In the genomic region with DNA sequence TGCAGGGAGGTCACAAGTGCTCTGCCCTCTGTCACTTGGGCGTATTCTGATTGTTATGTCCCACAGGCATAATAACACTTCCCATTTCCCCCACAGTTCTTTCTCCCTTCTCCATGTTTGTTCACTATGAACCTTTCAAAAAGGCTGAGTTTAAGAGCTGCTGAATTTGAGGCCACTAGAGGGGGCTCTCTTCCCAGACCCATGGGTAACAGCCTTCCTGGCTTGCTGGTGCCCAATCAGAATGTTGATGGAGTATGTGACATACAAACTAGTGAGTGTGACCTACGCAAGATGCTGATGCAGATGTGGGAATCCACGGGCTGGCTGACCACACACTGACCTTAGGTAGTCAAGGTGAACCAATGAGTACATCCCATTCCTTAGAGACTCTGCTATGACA, we compare ENCODE assay signal across 8 mouse cellular contexts. TPM values are rescaled to one million over a fixed set of nuclear protein-coding genes. Genes with fewer than 3 reads are reported as not detected.
A peak's percentile ranks its signal among the peaks of the same experiment; 100 is the strongest.
DNase-seq lines count a peak whose midpoint lies in the region; ATAC-seq and TF ChIP-seq lines count a peak whose summit lies in the region.
"Had no signal": no experiment of that assay in that cellular context is flagged by ENCODE, and none has a peak within 500 bp of the region (broad histone marks: within the 10 kb centered on the region; RNA-seq: fewer than 3 reads in every experiment).

No protein-coding gene starts in this region.

- no peaks in the 10 kb centered on the region for H3K4me1 ChIP-seq in hindbrain, embryonic 11.5 days (replicated peaks; ENCODE audit: control insufficient read depth, insufficient read depth, low read length)
- H3K4me1 ChIP-seq in hindbrain, embryonic 14.5 days (replicated peaks; ENCODE audit: control insufficient read depth, insufficient read depth, low read length), result no peaks in the 10 kb centered on the region
- no peaks in the 10 kb centered on the region for H3K4me1 ChIP-seq in ES-E14 (ENCODE audit: control insufficient read depth in 2 of 2, insufficient read depth in 2 of 2, low read length in 2 of 2, poor library complexity in 1 of 2)
- no peaks in the 10 kb centered on the region for H3K4me1 ChIP-seq in lung, embryonic 14.5 days (ENCODE audit: insufficient read depth)
- no peaks in the 10 kb centered on the region for H3K4me1 ChIP-seq in forebrain, embryonic 10.5 days
- H3K4me1 ChIP-seq: midbrain, embryonic 12.5 days had no signal

- WGBS in hindbrain, embryonic 11.5 days, result 93% methylated on average over 3 of the region's 3 CpGs
- WGBS in hindbrain, embryonic 14.5 days, result 95% methylated on average over 3 of the region's 3 CpGs
- WGBS in lung, embryonic 14.5 days, result 77% methylated on average over 3 of the region's 3 CpGs
- 92% methylated on average over 3 of the region's 3 CpGs for WGBS in forebrain, embryonic 10.5 days

- peak; percentile 21 for DNase-seq in hindbrain, embryonic 11.5 days (ENCODE audit: low spot score)
- DNase-seq in hindbrain, embryonic 14.5 days (ENCODE audit: low spot score), result no peak
- peak; percentile 31 to 34 for DNase-seq in B cell, adult 2 months
- peak; percentile 39 for DNase-seq in ES-E14 (ENCODE audit: low read depth, low spot score)
- peak; percentile 36 for DNase-seq in lung, embryonic 14.5 days
- DNase-seq in testis, postnatal 10 days (ENCODE audit: low spot score), result no peak
- DNase-seq in forebrain, embryonic 10.5 days (ENCODE audit: extremely low spot score, low spot score), result no peak

- H3K4me2 ChIP-seq in hindbrain, embryonic 11.5 days (replicated peaks; ENCODE audit: low read depth, low read length), result no peak overlapping the region
- no peak overlapping the region for H3K4me2 ChIP-seq in hindbrain, embryonic 14.5 days (replicated peaks)
- H3K4me2 ChIP-seq in lung, embryonic 14.5 days, result no peak overlapping the region
- H3K4me2 ChIP-seq: midbrain, embryonic 12.5 days had no signal

- no peaks in the 10 kb centered on the region for H3K27me3 ChIP-seq in hindbrain, embryonic 11.5 days (ENCODE audit: control insufficient read depth, insufficient read depth, low read length)
- no peaks in the 10 kb centered on the region for H3K27me3 ChIP-seq in hindbrain, embryonic 14.5 days (ENCODE audit: control insufficient read depth, insufficient read depth, low read length)
- no peaks in the 10 kb centered on the region for H3K27me3 ChIP-seq in lung, embryonic 14.5 days (ENCODE audit: insufficient read depth, low read length)
- no peaks in the 10 kb centered on the region for H3K27me3 ChIP-seq in forebrain, embryonic 10.5 days (ENCODE audit: poor library complexity, severe bottlenecking)
- H3K27me3 ChIP-seq: midbrain, embryonic 12.5 days had no signal

- no peak overlapping the region for H3K4me3 ChIP-seq in hindbrain, embryonic 11.5 days (ENCODE audit: low read depth, low read length)
- H3K4me3 ChIP-seq in hindbrain, embryonic 14.5 days (replicated peaks; ENCODE audit: low read length), result no peak overlapping the region
- H3K4me3 ChIP-seq in ES-E14 (ENCODE audit: insufficient read depth in 1 of 2, low read depth in 1 of 2, low read length in 2 of 2, poor library complexity in 1 of 2, severe bottlenecking in 1 of 2), result no peak overlapping the region
- H3K4me3 ChIP-seq in lung, embryonic 14.5 days (ENCODE audit: low read depth, low read length), result no peak overlapping the region
- H3K4me3 ChIP-seq in forebrain, embryonic 10.5 days, result no peak overlapping the region
- H3K4me3 ChIP-seq: midbrain, embryonic 12.5 days had no signal

- H3K9me3 ChIP-seq in hindbrain, embryonic 11.5 days (ENCODE audit: control insufficient read depth, low read length), result no peaks in the 10 kb centered on the region
- no peaks in the 10 kb centered on the region for H3K9me3 ChIP-seq in hindbrain, embryonic 14.5 days (ENCODE audit: control insufficient read depth, low read length)
- no peaks in the 10 kb centered on the region for H3K9me3 ChIP-seq in ES-E14 (ENCODE audit: control insufficient read depth, insufficient read depth, low read depth, low read length)
- no peaks in the 10 kb centered on the region for H3K9me3 ChIP-seq in lung, embryonic 14.5 days (ENCODE audit: low read depth, low read length)
- H3K9me3 ChIP-seq in forebrain, embryonic 10.5 days, result no peaks in the 10 kb centered on the region
- H3K9me3 ChIP-seq: midbrain, embryonic 12.5 days had no signal

- TF ChIP-seq CTCF in lung, embryonic 14.5 days (IDR thresholded peaks at IDR 0.05; ENCODE audit: low read depth), result peak; percentile 53

- no peak for ATAC-seq in hindbrain, embryonic 11.5 days (ENCODE audit: low FRiP score)
- no peak for ATAC-seq in hindbrain, embryonic 14.5 days (ENCODE audit: low FRiP score)
- ATAC-seq in lung, embryonic 14.5 days (ENCODE audit: insufficient read depth), result no peak

- no peak overlapping the region for H3K9ac ChIP-seq in hindbrain, embryonic 11.5 days (ENCODE audit: low read depth, low read length)
- H3K9ac ChIP-seq in hindbrain, embryonic 14.5 days, result no peak overlapping the region
- no peak overlapping the region for H3K9ac ChIP-seq in ES-E14 (ENCODE audit: insufficient read depth, low read depth, low read length, poor library complexity, severe bottlenecking)
- H3K9ac ChIP-seq in lung, embryonic 14.5 days, result no peak overlapping the region
- H3K9ac ChIP-seq: midbrain, embryonic 12.5 days had no signal

- peaks cover 13% of the 10 kb centered on the region for H3K36me3 ChIP-seq in hindbrain, embryonic 11.5 days (ENCODE audit: control insufficient read depth, insufficient read depth, low read length)
- peaks cover 60% of the 10 kb centered on the region for H3K36me3 ChIP-seq in hindbrain, embryonic 14.5 days (replicated peaks; ENCODE audit: control insufficient read depth, insufficient read depth)
- peaks cover 48% of the 10 kb centered on the region for H3K36me3 ChIP-seq in ES-E14 (ENCODE audit: control insufficient read depth, insufficient read depth, low read length, poor library complexity, severe bottlenecking)
- peaks cover 76% of the 10 kb centered on the region for H3K36me3 ChIP-seq in lung, embryonic 14.5 days (ENCODE audit: insufficient read depth)
- H3K36me3 ChIP-seq in forebrain, embryonic 10.5 days (replicated peaks), result peaks cover 77% of the 10 kb centered on the region

- H3K27ac ChIP-seq in hindbrain, embryonic 11.5 days (ENCODE audit: low read depth, low read length), result no peak overlapping the region
- H3K27ac ChIP-seq in hindbrain, embryonic 14.5 days, result no peak overlapping the region
- H3K27ac ChIP-seq in ES-E14 (ENCODE audit: insufficient read depth, low read depth, low read length, poor library complexity, severe bottlenecking), result no peak overlapping the region
- no peak overlapping the region for H3K27ac ChIP-seq in lung, embryonic 14.5 days (ENCODE audit: low read depth)
- H3K27ac ChIP-seq in forebrain, embryonic 10.5 days, result no peak overlapping the region
- H3K27ac ChIP-seq: midbrain, embryonic 12.5 days had no signal

- in situ Hi-C loops in ES-E14 (cut with MboI; ENCODE audit: low sequenced_read_pairs in 2 of 2, unreplicated experiment in 2 of 2), result no loop called here

TF ChIP-seq in ES-E14, 5 proteins besides CTCF, POLR2A, EP300 and RAD21:
- no peak for TF ChIP-seq CHD2 (IDR thresholded peaks at IDR 0.05; ENCODE audit: low read depth, low read length)
- peak; percentile 5; the same call in 1 of the 2 replicates for TF ChIP-seq ZC3H11A (IDR thresholded peaks at IDR 0.05; ENCODE audit: borderline replicate concordance, low read depth, low read length)
- TF ChIP-seq HCFC1 (IDR thresholded peaks at IDR 0.05; ENCODE audit: borderline replicate concordance, insufficient read depth, low read length), result no peak

RNA-seq across cellular contexts. Expression of gene Ccnb2, which starts 12.6 kb away (rescaled TPM):
- 206 and 222 TPM in 2 replicates for polyA plus RNA-seq in hindbrain, embryonic 11.5 days (2014; fragmentation: Nextera tagmentation; extraction: Ambion mirVana)
- 27.9 and 28.1 TPM in 2 replicates for polyA plus RNA-seq in hindbrain, embryonic 14.5 days (2014; fragmentation: Nextera tagmentation; extraction: Ambion mirVana)
- total RNA-seq in ES-E14 (2012; rRNA removed), result 95.0 and 122 TPM in 2 replicates
- polyA plus RNA-seq in lung, embryonic 14.5 days (2014; fragmentation: Nextera tagmentation; extraction: Ambion mirVana), result 247 and 251 TPM in 2 replicates
- 226 and 234 TPM in 2 replicates for polyA plus RNA-seq in forebrain, embryonic 10.5 days (2016; fragmentation: Nextera tagmentation; extraction: Ambion mirVana)

Comparison
In these comparisons a context has a peak if more than half of its experiments do, and no peak if none do; other contexts are left out.
1. DNase-seq: peak in hindbrain, embryonic 11.5 days (single experiment), B cell, adult 2 months (2 of 2), ES-E14 (single experiment) and lung, embryonic 14.5 days (single experiment); none in hindbrain, embryonic 14.5 days (single experiment), testis, postnatal 10 days (single experiment) and forebrain, embryonic 10.5 days (single experiment).